Mouse (Mus musculus) Patski (cell line): ENCODE data around the gene Atf6. TPM values are rescaled to one million over a fixed set of nuclear protein-coding genes. Genes with fewer than 3 reads are reported as not detected.
A peak's percentile ranks its signal among the peaks of the same experiment; 100 is the strongest.

ENCODE experiments used
- ATAC-seq: fragments of 100-300 bp; one replicate; pipeline ENCODE4 v1.8.0; 2021
- CTCF ChIA-PET: fragments of 350-600 bp; sonication (Branson Sonifier 250); formaldehyde crosslinking; loops from one replicate; lab custom pipeline; 2022; ENCODE audit warnings: inconsistent platforms; lab: Charles Lee
- POLR2A ChIA-PET: fragments of 350-600 bp; sonication (Branson Sonifier 250); formaldehyde crosslinking; loops from one replicate; lab custom pipeline; 2022; ENCODE audit warnings: antibody characterized with exemption, inconsistent platforms; lab: Charles Lee
- DNase-seq: peaks from one replicate; pipeline ENCODE4 v3.0.0-alpha.2; 2011; ENCODE audit warnings: low read depth, low spot score
- H3K27me3 ChIP-seq: fragments of 371-371 bp; one replicate; pipeline ENCODE4 v1.5.1; 2021
- CTCF ChIP-seq: fragments of 100-300 bp; IDR thresholded peaks from one replicate; pipeline ENCODE4 v1.5.1; 2021
- in situ Hi-C: fragments of 300-500 bp; cut with MboI; formaldehyde crosslinking; loops from 3 replicates; pipeline ENCODE4 v1.11.1; 2018; ENCODE audit warnings: low pct_unique_long_range_greater_than_20kb, mixed read lengths
- polyA plus RNA-seq: library from polyadenylated mRNA; unstranded; gene quantifications from one replicate; pipeline ENCODE4 v1.2.3, GENCODE M21; 2021

Gene Atf6
- polyA plus RNA-seq, 1 experiment from 2014 or later: 51.2 TPM

DNA sequence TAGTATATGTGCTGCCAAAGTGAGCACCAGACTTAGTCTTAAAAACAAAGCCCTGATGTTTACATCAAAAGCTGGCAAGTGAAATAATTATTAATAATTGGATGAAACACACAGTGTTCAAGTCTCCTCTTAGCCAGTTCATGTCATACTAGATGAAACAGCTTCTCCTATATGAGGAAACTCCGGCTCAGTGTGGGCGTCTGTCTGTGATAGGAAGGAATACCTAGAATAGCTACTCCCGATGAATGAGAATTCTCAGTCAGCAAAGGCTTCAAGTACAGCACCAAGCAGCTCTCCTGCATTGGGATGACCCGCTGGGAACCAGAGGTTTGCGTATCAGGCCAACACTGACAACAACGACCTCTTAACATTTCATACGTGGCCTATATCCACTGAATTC lies 115.8 kb downstream of the Atf6 start:
- CTCF ChIA-PET: no interaction called here

DNA sequence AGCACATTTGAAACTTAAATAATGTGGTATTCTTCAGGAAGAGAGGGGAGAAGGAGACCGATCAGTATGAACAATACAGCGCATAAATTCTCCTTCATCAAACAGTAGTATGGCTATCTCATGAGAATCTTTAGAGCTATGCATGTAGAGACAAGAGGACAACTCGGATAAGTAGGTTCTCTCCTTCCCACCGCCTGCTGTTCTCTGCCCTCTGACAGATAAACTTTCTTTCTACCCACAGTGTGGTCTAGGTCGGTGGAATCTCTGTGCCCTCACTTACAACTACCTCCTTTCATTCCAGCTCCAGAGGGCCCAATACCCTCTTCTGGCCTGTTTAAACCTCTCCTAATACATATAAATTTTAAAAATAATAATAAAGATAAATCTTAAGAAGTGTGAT lies 121.0 kb downstream of the Atf6 start:
- DNase-seq (no peak), ATAC-seq (no peak)
- POLR2A ChIA-PET: no interaction called here
- in situ Hi-C loops: no loop called here
- TF ChIP-seq CTCF: no peak
- no peaks in the 10 kb centered on the region for H3K27me3 ChIP-seq
- CTCF ChIA-PET: interaction anchor here (1.3 kb wide), 1 partner anchor 12 kb away, joined by 4 read pairs; no protein-coding TSS in a partner anchor

More for the DNA sequence above, 115.8 kb downstream of the Atf6 start:
- TF ChIP-seq CTCF: no peak
- DNase-seq: no peak
- POLR2A ChIA-PET: no interaction called here
- no peaks in the 10 kb centered on the region for H3K27me3 ChIP-seq
- in situ Hi-C loops: no loop called here
- ATAC-seq: no peak

DNA sequence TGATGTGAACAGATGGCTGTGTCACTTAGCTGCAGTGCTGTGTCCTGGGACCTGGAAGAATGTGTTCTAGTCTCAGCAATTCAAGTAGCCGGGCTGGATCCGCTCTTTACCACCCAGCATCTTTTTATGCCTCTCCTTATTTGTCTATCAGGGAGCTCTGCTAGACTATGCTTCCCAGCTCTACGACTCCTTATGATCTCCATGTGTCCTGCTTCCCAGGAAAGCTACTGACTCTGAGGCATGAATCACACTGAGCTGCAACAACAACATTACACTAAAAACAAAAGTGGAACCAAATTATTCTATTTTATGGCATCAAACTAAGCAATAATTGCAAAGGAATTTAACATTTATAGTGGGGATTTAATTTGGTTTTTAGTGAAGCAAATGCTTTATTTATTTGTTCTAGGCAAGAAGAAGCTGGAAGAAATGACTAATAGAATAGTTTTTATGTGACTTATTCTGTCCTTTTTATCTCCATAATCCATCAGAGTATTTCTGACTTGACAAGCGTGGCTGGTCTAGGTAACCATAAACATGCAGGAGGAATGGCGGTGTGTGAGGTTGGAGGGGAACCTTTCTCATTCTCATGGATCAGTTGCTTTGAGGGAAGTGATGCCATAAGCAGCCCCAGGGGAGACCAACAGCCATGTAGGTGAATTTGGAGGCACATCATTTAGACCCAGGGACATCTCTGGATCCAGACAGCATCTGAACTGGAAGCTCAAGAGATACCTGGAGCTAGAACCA lies 125.9 kb downstream of the Atf6 start:
- in situ Hi-C loops: loop anchor here (5.0 kb wide), 1 partner anchor 39 kb away; no protein-coding TSS in a partner anchor
- ChIA-PET POLR2A (no interaction called here), CTCF (interaction anchor here (0.9 to 1.4 kb wide), 3 partner anchors 9 to 26 kb away, joined by 3 read pairs; no protein-coding TSS in a partner anchor)
- TF ChIP-seq CTCF: no peak
- ATAC-seq: peak; percentile 96
- no peaks in the 10 kb centered on the region for H3K27me3 ChIP-seq
- peak; percentile 87 for DNase-seq

- no peaks in the 10 kb centered on the region for H3K27me3 ChIP-seq
- POLR2A ChIA-PET: no interaction called here
- no peak for TF ChIP-seq CTCF
- DNase-seq: no peak
- CTCF ChIA-PET: no interaction called here
- no peak for ATAC-seq
- in situ Hi-C loops: no loop called here
These were observed 132.7 kb downstream of the Atf6 start for GRCm38 (mm10) chr1:170734866-170735265.

GRCm38 (mm10) chr1:170732596-170732890 lies 135.0 kb downstream of the Atf6 start:
- in situ Hi-C loops: no loop called here
- CTCF ChIA-PET: interaction anchor here (0.8 to 1.1 kb wide), 2 partner anchors 9 kb away, joined by 3 read pairs; no protein-coding TSS in a partner anchor
- no peak for ATAC-seq
- POLR2A ChIA-PET: no interaction called here
- no peaks in the 10 kb centered on the region for H3K27me3 ChIP-seq
- DNase-seq: no peak
- no peak for TF ChIP-seq CTCF

- H3K27me3 ChIP-seq: no peaks in the 10 kb centered on the region
- TF ChIP-seq CTCF: no peak
- POLR2A ChIA-PET: no interaction called here
- ATAC-seq (peak; percentile 69), DNase-seq (peak; percentile 77)
- CTCF ChIA-PET: interaction anchor here (1.1 kb wide), 1 partner anchor 9 kb away, joined by 3 read pairs; no protein-coding TSS in a partner anchor
- in situ Hi-C loops: no loop called here
These were observed 135.5 kb downstream of the Atf6 start for GRCm38 (mm10) chr1:170731865-170732595.

GRCm38 (mm10) chr1:170729267-170729962 lies 138.2 kb downstream of the Atf6 start:
- H3K27me3 ChIP-seq: no peaks in the 10 kb centered on the region
- no peak for ATAC-seq
- ChIA-PET CTCF (interaction anchor here (1.8 kb wide), 1 partner anchor 20 kb away, joined by 4 read pairs; no protein-coding TSS in a partner anchor), POLR2A (no interaction called here)
- no peak for TF ChIP-seq CTCF
- in situ Hi-C loops: no loop called here
- no peak for DNase-seq

DNA sequence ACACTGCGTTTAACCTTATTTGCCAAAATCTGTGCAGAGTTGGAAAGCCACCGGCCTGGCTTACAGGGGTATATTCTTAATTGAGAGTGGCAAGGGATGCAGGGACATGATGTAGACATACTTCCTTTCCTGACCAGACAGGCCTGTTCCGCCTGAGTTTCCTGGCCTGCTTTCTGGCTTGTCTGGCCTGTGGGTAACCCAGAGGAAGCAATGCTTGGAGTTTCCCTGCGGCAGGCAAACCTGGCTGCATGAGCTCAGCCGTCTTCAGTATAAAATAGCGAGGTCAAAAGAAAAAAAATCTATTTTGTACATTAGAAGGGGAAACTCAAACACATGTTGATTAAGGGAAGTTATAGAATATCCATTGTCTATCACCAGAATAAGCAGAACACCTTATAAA lies 139.0 kb downstream of the Atf6 start:
- in situ Hi-C loops: no loop called here
- ChIA-PET POLR2A (no interaction called here), CTCF (no interaction called here)
- TF ChIP-seq CTCF: no peak
- no peaks in the 10 kb centered on the region for H3K27me3 ChIP-seq
- DNase-seq: no peak
- no peak for ATAC-seq

DNA sequence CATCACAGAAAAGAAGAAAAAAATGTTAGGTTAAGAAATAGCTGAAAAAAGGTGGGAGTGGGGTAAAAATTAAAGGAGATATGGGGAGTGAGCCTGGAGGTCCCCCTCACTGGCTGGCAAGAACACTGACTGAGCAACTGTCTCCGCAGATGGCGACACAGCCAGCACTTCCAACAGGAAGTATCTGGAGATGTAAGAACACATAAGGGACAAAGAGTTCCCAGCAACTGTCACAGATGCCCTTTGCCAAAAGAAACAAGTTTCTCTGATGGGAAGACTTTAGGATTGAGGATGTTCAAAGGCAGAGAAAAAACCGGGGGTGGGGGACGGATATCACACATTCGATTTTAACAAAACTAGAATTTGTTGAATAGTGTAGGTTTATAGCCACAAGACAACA lies 146.0 kb downstream of the Atf6 start:
- ChIA-PET POLR2A (interaction anchor here (0.6 kb wide), 1 partner anchor 14 kb away, joined by 3 read pairs; no protein-coding TSS in a partner anchor), CTCF (no interaction called here)
- in situ Hi-C loops: no loop called here
- DNase-seq (no peak), ATAC-seq (no peak)
- no peak for TF ChIP-seq CTCF
- H3K27me3 ChIP-seq: no peaks in the 10 kb centered on the region

GRCm38 (mm10) chr1:170718133-170718810 lies 149.3 kb downstream of the Atf6 start:
- TF ChIP-seq CTCF: no peak
- no peak for ATAC-seq
- DNase-seq: no peak
- ChIA-PET POLR2A (no interaction called here), CTCF (interaction anchor here (2.0 kb wide), 1 partner anchor 8 kb away, joined by 4 read pairs; no protein-coding TSS in a partner anchor)
- in situ Hi-C loops: no loop called here
- no peaks in the 10 kb centered on the region for H3K27me3 ChIP-seq
